Mouse (Mus musculus) thymus, adult 2 months (tissue): Measurements from ENCODE around the gene Sec31a.
"Not testable (repeated sequence)": the region's sequence is repeated elsewhere in the genome, so short reads cannot be mapped to it uniquely, and the experiment has no call there.

Experiments
- CTCF ChIP-seq: fragments of 200-500 bp; IDR thresholded peaks from 2 replicates; pipeline ENCODE4 v1.5.1; 2012; ENCODE audit warnings: mild to moderate bottlenecking, control low read depth, low read length, moderate library complexity, borderline replicate concordance; ENCODE audit not compliant: control insufficient read depth, poor library complexity, insufficient read depth; ENCODE audit errors: extremely low read depth
- POLR2A ChIP-seq: fragments of 200-500 bp; IDR thresholded peaks from 2 replicates; pipeline ENCODE4 v1.6.1; 2012; ENCODE audit warnings: mild to moderate bottlenecking, low read length, control low read depth, moderate library complexity; ENCODE audit not compliant: control insufficient read depth, poor library complexity, insufficient read depth; ENCODE audit errors: extremely low read depth

- not testable (repeated sequence) for TF ChIP-seq POLR2A, CTCF
Observed at GRCm38 (mm10) chr5:100425823-100426222, 9.8 kb upstream of the Sec31a start.
